Mouse (Mus musculus) c-Kit-positive CD71-positive TER-119-negative erythroid progenitor cells, embryonic 14.5 days (primary cell): ENCODE measurements around the gene Ppp1r8.
"Not testable (repeated sequence)": the region's sequence is repeated elsewhere in the genome, so short reads cannot be mapped to it uniquely, and the experiment has no call there.

Source experiments
- DNase-seq: peaks from one replicate; pipeline ENCODE4 v3.0.0-alpha.2; 2013; ENCODE audit warnings: low read depth

Ppp1r8 gene

GRCm38 (mm10) chr4:132806620-132807191 is 36.3 kb downstream of the Ppp1r8 start:
- no peak for DNase-seq

- no peak for DNase-seq
Measured at GRCm38 (mm10) chr4:132805599-132806197, 37.3 kb downstream of the Ppp1r8 start.

GRCm38 (mm10) chr4:132805146-132805545 is 37.8 kb downstream of the Ppp1r8 start:
- no peak for DNase-seq

GRCm38 (mm10) chr4:132804331-132804730 is 38.6 kb downstream of the Ppp1r8 start:
- no peak for DNase-seq

DNA sequence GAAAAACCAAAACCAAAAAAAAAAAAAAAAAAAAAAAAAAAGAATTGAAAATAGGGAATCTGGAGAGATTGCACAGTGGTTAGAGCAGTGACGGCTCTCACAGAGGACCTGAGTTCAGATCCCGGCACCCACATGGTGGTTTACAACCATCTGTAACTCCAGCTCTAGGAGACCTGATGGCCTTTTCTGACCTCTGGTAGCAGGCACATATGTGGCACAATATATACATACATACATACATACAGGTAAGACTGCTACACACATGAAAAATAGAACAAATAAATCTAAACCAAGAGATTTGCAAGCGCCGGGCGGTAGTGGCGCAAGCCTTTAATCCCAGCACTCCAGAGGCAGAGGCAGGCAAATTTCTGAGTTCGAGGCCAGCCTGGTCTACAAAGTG is 39.1 kb downstream of the Ppp1r8 start:
- no peak for DNase-seq

DNA sequence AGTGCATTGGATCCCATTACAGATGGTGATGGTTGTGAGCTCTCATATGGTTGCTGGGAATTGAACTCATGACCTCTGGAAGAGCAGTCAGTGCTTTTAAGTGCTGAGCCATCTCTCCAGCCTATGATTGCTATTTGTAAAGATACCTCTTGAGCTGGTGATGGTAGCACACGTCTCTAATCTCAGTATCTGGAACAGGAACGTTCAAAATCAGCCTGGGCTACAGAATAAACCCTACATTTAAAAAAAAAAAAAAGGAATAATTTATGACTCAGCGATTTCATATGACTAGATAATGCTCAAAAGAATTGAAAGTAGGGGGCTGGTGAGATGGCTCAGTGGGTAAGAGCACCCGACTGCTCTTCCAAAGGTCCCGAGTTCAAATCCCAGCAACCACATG is 39.8 kb downstream of the Ppp1r8 start:
- DNase-seq = no peak

DNA sequence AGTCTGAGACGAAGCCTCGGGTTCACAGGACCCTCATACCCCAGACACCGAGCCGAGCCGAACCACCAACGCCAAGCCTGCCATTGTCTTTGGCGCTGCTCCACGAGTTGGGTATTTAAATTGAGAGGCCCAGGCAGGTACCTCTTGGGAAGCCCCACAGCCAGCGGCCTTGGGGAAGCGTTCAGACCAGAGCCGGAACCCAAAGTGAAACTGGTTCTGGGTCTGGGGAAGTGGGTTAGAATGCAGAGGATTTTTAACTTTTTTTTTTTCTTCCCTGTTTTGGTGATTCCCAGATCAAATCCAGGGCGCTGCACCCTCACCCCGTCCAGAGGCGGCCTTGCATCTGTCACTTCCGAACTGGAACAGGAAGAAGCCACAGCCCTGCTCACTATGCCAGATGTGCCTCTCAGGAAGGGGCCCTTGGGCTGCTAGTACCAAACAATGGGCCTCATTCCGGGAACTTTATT is 40.8 kb downstream of the Ppp1r8 start:
- no peak for DNase-seq

- no peak for DNase-seq
Measured at GRCm38 (mm10) chr4:132801176-132802077, 41.5 kb downstream of the Ppp1r8 start.

- DNase-seq = no peak
Measured at GRCm38 (mm10) chr4:132799845-132800244, 43.1 kb downstream of the Ppp1r8 start.

DNA sequence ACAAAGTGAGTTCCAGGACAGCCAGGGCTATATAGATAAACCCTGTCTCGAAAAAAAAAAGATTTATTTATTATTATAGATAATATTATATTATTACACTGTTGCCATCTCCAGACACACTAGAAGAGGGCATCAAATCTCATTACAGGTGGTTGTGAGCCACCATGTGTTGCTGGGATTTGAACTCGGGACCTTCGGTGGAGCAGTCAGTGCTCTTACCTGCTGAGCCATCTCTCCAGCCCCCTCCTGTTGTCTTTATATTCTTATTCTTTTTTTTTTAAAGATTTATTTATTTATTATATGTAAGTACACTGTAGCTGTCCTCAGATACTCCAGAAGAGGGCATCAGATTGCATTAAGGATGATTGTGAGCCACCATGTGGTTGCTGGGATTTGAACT is 44.3 kb downstream of the Ppp1r8 start:
- not testable (repeated sequence) for DNase-seq

- DNase-seq = no peak
Measured at GRCm38 (mm10) chr4:132798028-132798427, 44.9 kb downstream of the Ppp1r8 start.

DNA sequence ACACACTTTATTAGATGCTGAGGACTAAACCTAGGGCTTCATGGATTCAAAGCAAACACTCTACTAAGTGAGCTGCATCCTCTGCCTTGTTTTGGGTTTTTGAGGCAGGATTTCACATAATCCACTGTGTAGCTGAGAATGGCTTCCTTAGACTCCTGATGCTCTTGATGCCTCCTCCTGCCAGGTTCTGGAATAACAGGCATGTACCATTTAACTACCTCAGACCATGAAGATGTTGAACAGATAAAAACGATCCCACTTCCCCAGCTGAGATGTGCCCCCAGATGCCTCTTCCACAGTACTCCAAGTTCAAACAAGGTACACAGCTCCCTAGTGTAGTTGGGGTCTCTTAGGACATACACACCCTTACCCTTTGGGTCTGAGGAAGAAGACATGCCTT is 45.5 kb downstream of the Ppp1r8 start:
- DNase-seq = no peak

DNA sequence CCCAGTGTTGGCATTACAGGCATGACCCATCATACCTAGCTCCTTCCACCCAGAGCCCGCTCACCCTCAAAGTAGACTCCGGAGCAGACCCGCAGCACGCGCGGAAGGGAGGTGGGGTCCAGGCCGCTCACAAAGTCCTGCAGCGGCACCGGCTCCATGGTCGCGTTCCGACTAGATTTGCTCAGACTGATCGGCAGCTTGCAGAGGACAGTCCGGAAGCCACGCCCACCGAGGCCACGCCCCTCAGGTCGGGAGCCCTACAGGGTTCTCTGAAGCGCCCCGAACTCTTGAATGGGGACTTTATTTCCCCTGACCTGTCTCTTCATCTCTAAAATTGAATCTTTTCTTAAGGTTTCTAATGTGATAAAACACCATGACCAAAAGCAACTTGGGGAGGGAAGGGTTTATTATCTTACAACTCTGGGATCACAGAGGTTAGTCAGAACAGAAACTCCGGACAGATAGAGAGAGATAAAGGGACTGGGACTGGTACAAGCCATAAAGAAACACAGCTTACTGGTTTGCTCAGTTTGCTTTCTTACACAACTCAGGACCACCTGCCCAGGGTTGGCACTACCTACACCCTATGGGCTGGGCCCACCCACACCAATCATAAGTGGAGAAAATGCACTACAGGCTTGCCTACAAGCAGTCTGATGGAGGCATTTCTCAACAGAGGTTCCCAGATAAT is 46.6 kb downstream of the Ppp1r8 start, which contains the start of gene Themis2:
Themis2 (minus strand) TSS at position 192 of the 691 bp plus-strand sequence.
- DNase-seq = peak; percentile 69

GRCm38 (mm10) chr4:132795171-132795570 is 47.8 kb downstream of the Ppp1r8 start:
- no peak for DNase-seq

DNA sequence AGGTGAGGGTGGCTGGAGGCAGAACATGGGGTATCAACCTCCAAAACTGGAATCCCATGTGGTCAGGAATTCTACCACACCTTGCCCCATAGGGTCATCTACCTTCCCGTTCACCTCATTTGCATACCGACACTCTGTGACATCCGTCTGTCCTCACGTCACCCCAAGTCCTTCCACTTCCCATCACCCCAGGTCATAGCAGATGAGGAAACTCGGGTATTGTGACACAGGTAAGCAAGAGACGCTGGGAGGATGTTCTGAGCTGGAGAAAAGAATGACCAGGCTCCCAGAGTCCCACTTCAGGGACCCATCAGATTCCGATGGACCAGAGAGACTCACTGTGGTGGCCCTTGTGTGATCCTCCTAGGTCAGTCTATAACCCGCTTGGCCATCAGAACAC is 48.2 kb downstream of the Ppp1r8 start:
- DNase-seq = no peak

- DNase-seq = no peak
Measured at GRCm38 (mm10) chr4:132794028-132794427, 48.9 kb downstream of the Ppp1r8 start.

DNA sequence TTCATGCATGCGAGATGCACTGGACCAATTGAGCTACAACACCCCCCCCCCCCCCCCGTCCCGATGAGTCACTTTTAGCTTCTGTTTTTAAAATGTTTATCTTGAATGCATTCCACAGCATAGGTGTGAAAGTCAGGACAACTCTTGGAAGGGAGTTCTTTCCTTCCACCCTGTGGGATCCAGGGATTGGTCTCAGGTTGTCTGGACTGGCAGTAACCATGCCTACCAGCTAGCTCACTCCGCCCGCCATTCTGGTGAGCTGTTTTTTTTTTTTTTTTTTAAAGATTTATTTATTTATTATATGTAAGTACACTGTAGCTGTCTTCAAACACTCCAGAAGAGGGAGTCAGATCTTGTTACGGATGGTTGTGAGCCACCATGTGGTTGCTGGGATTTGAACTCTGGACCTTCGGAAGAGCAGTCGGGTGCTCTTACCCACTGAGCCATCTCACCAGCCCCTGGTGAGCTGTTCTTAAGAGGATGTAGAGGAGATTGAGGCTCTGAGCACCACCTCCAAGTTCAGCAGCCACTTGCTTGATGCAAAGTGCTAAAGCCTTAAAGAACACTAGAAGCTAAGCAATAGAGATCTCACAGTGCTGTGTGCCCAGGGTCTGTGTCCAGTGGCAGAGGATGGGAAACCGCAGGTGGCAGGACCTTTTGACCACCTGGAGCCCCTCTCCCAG is 49.5 kb downstream of the Ppp1r8 start:
- DNase-seq = not testable (repeated sequence)

DNA sequence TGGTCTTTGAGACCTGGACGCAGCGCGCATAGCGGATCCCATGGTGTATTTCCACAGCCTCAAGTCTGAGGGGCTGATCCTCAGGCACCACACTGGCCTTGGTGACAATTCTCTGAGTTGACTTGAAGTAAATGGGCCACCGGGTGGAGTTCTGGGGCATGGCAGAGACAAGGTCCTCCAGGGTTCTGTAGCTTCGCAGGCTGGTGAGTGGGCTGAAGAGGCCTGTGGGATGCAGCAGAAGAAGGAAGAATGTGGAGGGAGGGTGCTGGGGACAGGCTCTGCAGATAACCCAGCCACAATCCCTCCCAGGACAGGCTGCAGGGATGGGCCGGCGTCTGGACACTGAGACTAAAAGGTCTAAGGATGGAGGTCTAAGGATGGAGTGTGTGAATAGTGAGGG is 53.2 kb downstream of the Ppp1r8 start:
- no peak for DNase-seq

- DNase-seq = no peak
Measured at GRCm38 (mm10) chr4:132785228-132785627, 57.7 kb downstream of the Ppp1r8 start.

DNA sequence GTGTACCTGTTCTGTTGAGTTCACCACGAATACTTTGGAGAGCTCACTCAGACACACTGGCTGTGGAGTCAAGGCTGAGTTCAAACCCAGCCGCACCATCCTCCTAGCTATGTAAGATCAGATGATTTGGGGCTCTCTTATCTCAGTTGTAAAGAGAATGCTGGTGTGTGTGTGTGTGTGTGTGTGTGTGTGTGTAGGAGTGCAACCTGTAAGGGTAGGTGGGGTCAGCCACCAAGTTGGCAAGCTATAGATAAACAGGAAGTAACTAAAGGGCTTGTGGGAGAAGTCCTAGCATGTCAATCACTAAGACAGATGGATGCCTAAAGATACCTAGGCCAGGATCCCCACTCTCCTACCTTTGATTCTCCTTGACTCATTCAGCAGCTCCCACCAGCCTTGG is 59.2 kb downstream of the Ppp1r8 start:
- no peak for DNase-seq

DNA sequence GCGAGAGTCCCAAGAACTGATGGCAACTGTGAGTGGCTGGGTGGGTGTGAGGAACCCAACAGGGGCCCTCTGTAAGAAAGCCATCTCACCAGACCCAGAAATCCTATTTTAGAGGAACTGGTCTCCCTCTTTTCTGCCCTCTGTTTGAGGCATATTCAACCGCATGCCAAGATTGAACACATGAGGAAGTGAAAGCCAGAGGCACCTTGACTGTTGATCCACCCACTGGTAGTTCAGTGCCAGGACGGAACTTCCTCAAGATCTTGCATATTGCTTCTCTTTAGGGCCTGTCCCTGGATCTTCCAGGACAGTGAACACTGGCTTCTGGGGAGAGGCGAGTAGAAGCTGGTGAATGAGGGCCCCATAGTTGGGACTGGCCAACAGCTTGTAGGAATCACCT is 62.7 kb downstream of the Ppp1r8 start:
- DNase-seq = no peak
